Mouse (Mus musculus) monocyte, adult 5-6 weeks (primary cell): ENCODE data around the gene Dcaf4. TPM values are rescaled to one million over a fixed set of nuclear protein-coding genes. Genes with fewer than 3 reads are reported as not detected.

Source experiments
- ATAC-seq: fragments of 153-309, 156-312 bp; replicated peaks from 2 replicates; pipeline ENCODE4 v1.8.0; 2017; ENCODE audit warnings: mild to moderate bottlenecking; ENCODE audit not compliant: low TSS enrichment, insufficient number of reproducible peaks, severe bottlenecking, poor library complexity, low FRiP score
- total RNA-seq: library from RNA; stranded (forward); fragments of 200-1000, 200-491, 200-594 nt; gene quantifications from 3 replicates; pipeline ENCODE4 v1.2.3, GENCODE M21; 2017

Gene Dcaf4
- total RNA-seq, 1 experiment from 2014 or later: 10.5 TPM

- no peak for ATAC-seq
These were observed 26.1 kb upstream of the Dcaf4 start for GRCm38 (mm10) chr12:83494196-83494595.

GRCm38 (mm10) chr12:83495248-83495960, 24.9 kb upstream of the Dcaf4 start:
- no peak for ATAC-seq

- ATAC-seq: no peak
These were observed 24.3 kb upstream of the Dcaf4 start for GRCm38 (mm10) chr12:83495961-83496282.

GRCm38 (mm10) chr12:83496336-83496735, 23.9 kb upstream of the Dcaf4 start:
- ATAC-seq: no peak

- ATAC-seq: no peak
These were observed 23.5 kb upstream of the Dcaf4 start for GRCm38 (mm10) chr12:83496736-83497135.

- no peak for ATAC-seq
These were observed 22.3 kb upstream of the Dcaf4 start for GRCm38 (mm10) chr12:83497959-83498358.

- ATAC-seq: no peak
These were observed 21.0 kb upstream of the Dcaf4 start for GRCm38 (mm10) chr12:83499256-83499655.

- ATAC-seq: peak; percentile 70; the same call in 1 of the 2 replicates
These were observed 18.1 kb upstream of the Dcaf4 start for GRCm38 (mm10) chr12:83502190-83502589.

- no peak for ATAC-seq
These were observed 13.7 kb upstream of the Dcaf4 start for GRCm38 (mm10) chr12:83506543-83506942.

GRCm38 (mm10) chr12:83510586-83510985, 9.7 kb upstream of the Dcaf4 start:
- ATAC-seq: no peak

GRCm38 (mm10) chr12:83512783-83513182, 7.5 kb upstream of the Dcaf4 start:
- no peak for ATAC-seq

- no peak for ATAC-seq
These were observed 7.1 kb upstream of the Dcaf4 start for GRCm38 (mm10) chr12:83513185-83513584.

GRCm38 (mm10) chr12:83514216-83514615, 6.0 kb upstream of the Dcaf4 start:
- ATAC-seq: no peak

- no peak for ATAC-seq
These were observed 2.7 kb upstream of the Dcaf4 start for GRCm38 (mm10) chr12:83517580-83517979.

- no peak for ATAC-seq
These were observed 817 bp downstream of the Dcaf4 start for GRCm38 (mm10) chr12:83521083-83521482.

- ATAC-seq: no peak
These were observed 2.8 kb downstream of the Dcaf4 start for GRCm38 (mm10) chr12:83523056-83523455.

GRCm38 (mm10) chr12:83523892-83524291, 3.6 kb downstream of the Dcaf4 start:
- ATAC-seq: no peak

GRCm38 (mm10) chr12:83524329-83524728, 4.1 kb downstream of the Dcaf4 start:
- no peak for ATAC-seq

- no peak for ATAC-seq
These were observed 5.7 kb downstream of the Dcaf4 start for GRCm38 (mm10) chr12:83525822-83526544.

GRCm38 (mm10) chr12:83527816-83528215, 7.5 kb downstream of the Dcaf4 start:
- ATAC-seq: no peak
